Mouse (Mus musculus): ENCODE results near the gene Smim27. TPM values are rescaled to one million over a fixed set of nuclear protein-coding genes. Genes with fewer than 3 reads are reported as not detected.

Smim27 gene
- polyA plus RNA-seq, 1 experiment from 2014 or later: 37.1 TPM

DNA sequence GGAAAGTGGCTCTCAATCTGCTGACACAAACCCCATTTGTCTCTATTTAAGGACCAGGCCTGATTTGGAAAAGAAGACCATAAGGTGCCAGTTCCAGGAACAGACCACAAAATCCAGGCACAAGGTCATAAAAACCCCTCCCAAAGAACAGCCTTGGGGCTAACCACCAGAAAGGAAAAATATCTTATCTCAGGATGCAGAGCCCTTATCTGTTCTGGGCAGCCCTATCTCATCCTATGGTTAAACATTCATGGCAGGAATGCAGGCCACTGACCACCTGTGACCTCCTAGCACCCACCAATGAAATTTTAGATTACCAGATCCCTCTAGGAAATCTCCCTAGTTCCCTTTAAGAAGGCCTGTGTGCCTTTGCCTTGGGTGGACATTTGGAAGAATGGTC, 40.3 kb downstream of the Smim27 start:
- Histone ChIP-seq H3K4me3 (no peak overlapping the region), H3K9me3 (no peaks in the 10 kb centered on the region)
- no peak for ATAC-seq (ENCODE audit: insufficient number of reproducible peaks, low FRiP score, low TSS enrichment, low read depth)

DNA sequence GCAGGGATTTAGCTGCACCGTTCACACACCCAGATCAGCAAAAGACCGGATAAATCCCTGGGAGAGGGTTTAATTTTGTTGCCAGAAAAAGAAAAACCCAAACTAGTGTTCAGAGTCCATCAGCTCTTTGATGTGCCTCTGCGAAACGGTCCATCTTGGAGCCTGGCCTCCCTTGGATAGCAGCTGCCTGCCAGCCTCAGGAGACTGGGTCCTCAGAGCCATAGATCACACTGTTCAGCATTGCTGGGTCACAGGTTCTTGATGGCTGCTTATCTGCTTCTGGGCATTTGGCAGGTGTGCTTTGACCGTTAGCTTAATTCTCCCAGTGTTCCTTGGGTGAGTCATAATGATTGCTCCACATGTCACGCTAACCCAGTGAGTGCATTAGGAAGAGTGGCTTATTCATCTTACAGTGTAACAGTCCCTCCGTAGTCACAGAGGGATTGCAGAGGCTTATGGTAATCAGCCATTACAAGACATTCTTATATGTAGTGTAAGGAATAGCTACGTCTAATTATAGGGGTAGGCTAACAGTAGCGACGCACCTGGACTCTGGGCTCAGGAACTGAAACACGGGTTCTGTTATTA, 41.5 kb downstream of the Smim27 start:
- Histone ChIP-seq H3K4me1 (no peaks in the 10 kb centered on the region), H3K9me3 (no peaks in the 10 kb centered on the region), H3K27ac (no peak overlapping the region), H3K9ac (no peak overlapping the region), H3K4me3 (no peak overlapping the region), H3K4me2 (no peak overlapping the region), H3K36me3 (no peaks in the 10 kb centered on the region), H3K27me3 (no peaks in the 10 kb centered on the region)
- WGBS: 67% methylated on average over 11 of the region's 11 CpGs
- ATAC-seq (ENCODE audit: insufficient number of reproducible peaks, low FRiP score, low TSS enrichment, low read depth): no peak

More for the DNA sequence above, 40.3 kb downstream of the Smim27 start:
- Histone ChIP-seq H3K4me2 (no peak overlapping the region), H3K9ac (no peak overlapping the region), H3K4me1 (no peaks in the 10 kb centered on the region), H3K36me3 (no peaks in the 10 kb centered on the region), H3K27ac (no peak overlapping the region), H3K27me3 (no peaks in the 10 kb centered on the region)

DNA sequence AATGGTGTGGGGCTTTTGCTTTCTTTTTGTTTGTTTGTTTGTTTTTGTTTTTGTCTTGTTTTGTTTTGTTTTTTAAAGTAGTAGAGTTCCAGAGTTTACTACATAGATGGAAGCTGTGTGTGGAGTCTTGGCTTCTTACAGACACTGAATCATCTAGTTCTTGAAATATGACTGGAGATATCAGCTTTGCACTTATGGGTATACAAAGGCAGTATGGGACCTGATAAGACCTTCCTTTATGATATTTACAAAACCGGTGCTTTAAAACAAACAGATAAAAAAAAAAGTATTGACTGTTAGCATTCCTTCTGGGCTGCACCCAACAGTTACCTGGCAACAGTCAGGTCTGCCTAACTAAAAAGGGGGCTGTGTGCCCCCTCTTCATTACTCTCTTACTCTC, 42.8 kb downstream of the Smim27 start:
- no peak for ATAC-seq (ENCODE audit: insufficient number of reproducible peaks, low FRiP score, low TSS enrichment, low read depth)
- H3K27me3 ChIP-seq: no peaks in the 10 kb centered on the region
- H3K9ac ChIP-seq: no peak overlapping the region
- H3K36me3 ChIP-seq: no peaks in the 10 kb centered on the region
- H3K4me1 ChIP-seq: no peaks in the 10 kb centered on the region
- no peaks in the 10 kb centered on the region for H3K9me3 ChIP-seq
- H3K4me3 ChIP-seq: no peak overlapping the region
- 84% methylated on average over 1 of the region's 1 CpGs for WGBS
- H3K27ac ChIP-seq: no peak overlapping the region
- H3K4me2 ChIP-seq: no peak overlapping the region

DNA sequence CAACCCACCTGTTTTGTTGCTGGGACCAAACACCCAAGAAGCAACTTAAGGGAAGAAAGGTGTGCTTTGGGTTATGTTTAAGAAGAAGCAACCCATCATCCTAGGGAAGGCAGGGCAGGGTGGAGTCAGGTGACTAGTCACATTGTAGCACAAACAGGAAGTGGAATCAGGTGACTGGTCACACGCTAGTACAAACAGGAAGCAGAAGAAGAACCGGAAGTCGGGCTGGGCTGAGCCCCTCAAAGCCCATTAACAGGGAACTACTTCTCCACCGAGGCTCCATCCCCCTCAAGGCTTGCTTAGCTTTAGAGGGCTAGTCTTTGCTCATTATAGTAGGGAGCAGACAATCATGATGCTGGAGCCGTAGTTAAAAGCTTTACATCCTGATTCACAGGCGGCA, 43.6 kb downstream of the Smim27 start:
- no peak overlapping the region for H3K27ac ChIP-seq
- 69% methylated on average over 6 of the region's 6 CpGs for WGBS
- no peak overlapping the region for H3K4me3 ChIP-seq
- no peaks in the 10 kb centered on the region for H3K4me1 ChIP-seq
- no peak overlapping the region for H3K9ac ChIP-seq
- H3K27me3 ChIP-seq: no peaks in the 10 kb centered on the region
- no peaks in the 10 kb centered on the region for H3K36me3 ChIP-seq
- H3K4me2 ChIP-seq: no peak overlapping the region
- no peaks in the 10 kb centered on the region for H3K9me3 ChIP-seq
- no peak for ATAC-seq (ENCODE audit: insufficient number of reproducible peaks, low FRiP score, low TSS enrichment, low read depth)

DNA sequence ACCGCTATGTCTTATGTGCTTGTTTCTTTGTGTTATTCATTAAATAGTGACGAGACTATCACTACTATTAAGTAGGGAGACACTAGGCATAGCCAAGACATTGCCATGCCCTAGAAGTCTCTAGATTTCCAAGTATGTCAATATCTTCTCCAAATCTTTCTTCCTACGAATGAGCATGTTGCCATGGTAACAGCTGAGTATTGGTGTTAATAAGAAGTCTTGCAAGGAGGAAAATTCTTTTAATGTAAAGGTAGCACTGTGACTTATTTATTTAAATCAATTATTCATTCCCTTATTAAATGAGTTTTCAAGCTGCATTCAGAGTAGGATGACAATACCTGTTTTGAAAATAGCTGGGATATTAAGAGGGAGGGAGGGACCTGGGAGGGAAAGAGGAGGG, 48.0 kb downstream of the Smim27 start:
- Histone ChIP-seq H3K9me3 (no peaks in the 10 kb centered on the region), H3K9ac (no peak overlapping the region), H3K27ac (no peak overlapping the region), H3K4me2 (no peak overlapping the region), H3K4me1 (no peaks in the 10 kb centered on the region), H3K27me3 (no peaks in the 10 kb centered on the region), H3K4me3 (no peak overlapping the region), H3K36me3 (no peaks in the 10 kb centered on the region)
- 75% methylated on average over 3 of the region's 3 CpGs for WGBS
- no peak for ATAC-seq (ENCODE audit: insufficient number of reproducible peaks, low FRiP score, low TSS enrichment, low read depth)

Other genes starting within 250 kb of the Smim27 start
- gene Aco1, start 126.5 kb upstream of the Smim27 start, polyA plus RNA-seq (2015; fragmentation: Nextera tagmentation; extraction: Ambion mirVana): 40.8 and 43.5 TPM in 2 replicates
- gene Ddx58, start 29.8 kb upstream of the Smim27 start, polyA plus RNA-seq (2015; fragmentation: Nextera tagmentation; extraction: Ambion mirVana): 10.7 TPM in 2 replicates
- 42.2 and 44.0 TPM in 2 replicates for gene Topors, start 271 bp downstream of the Smim27 start, polyA plus RNA-seq (2015; fragmentation: Nextera tagmentation; extraction: Ambion mirVana)
- 280 and 288 TPM in 2 replicates for gene Ndufb6, start 9.8 kb downstream of the Smim27 start, polyA plus RNA-seq (2015; fragmentation: Nextera tagmentation; extraction: Ambion mirVana)
- gene Tmem215, start 202.6 kb downstream of the Smim27 start, polyA plus RNA-seq (2015; fragmentation: Nextera tagmentation; extraction: Ambion mirVana): 0.31 and 0.52 TPM in 2 replicates